Mouse (Mus musculus) layer of hippocampus, postnatal 36 days (tissue): ENCODE data around the gene P2ry14. TPM values are rescaled to one million over a fixed set of nuclear protein-coding genes. Genes with fewer than 3 reads are reported as not detected.
"Not testable (repeated sequence)": the region's sequence is repeated elsewhere in the genome, so short reads cannot be mapped to it uniquely, and the experiment has no call there.

Experiments
- DNase-seq, 2 experiments: peaks; one replicate each; pipeline ENCODE4 v3.0.0; 2022
- total RNA-seq, 2 experiments: library from RNA; stranded (reverse); gene quantifications; 2 replicates each; pipeline ENCODE4 v1.2.3; 2021

Gene P2ry14
- total RNA-seq, 2 experiments from 2014 or later: 2.1 to 2.6 TPM

DNA sequence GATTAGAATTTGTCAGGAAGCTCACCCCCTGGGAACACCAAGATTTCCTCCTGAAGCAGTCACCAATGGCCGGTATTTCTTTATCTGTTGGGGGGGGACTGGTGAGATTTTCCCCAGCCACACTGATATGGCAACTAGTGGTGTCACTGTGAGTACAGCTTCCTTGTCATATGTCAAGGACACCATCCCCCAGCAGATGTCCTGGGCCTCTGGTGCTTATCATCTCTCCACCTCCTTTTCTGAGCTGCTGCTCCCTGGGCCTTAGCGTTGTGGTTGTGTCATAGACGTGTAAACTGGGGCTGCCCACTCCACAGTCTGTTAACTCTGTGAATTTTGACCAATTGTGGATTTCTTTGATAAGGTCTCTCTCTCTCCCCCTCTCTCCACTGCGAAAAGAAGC, 49.0 kb downstream of the P2ry14 start:
- DNase-seq: no peak

DNA sequence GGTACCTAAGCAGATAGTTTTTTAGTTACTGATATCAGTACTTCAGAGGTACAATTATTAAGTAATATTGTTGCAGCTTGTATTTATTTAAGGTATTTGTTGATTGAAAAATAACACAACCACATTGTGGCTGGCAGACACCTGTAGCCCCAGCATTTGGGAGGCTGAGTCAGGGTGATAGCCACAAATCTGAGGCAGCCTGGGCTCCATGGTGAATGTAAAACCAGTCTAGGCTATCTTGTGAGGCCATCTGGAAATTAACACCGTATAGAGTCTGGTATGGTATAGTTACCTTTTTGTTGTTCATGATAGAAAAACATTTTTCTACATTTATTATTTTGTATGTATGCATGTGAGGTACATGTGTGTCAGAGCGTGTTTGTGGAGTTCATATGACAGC, 51.3 kb downstream of the P2ry14 start:
- DNase-seq: no peak

DNA sequence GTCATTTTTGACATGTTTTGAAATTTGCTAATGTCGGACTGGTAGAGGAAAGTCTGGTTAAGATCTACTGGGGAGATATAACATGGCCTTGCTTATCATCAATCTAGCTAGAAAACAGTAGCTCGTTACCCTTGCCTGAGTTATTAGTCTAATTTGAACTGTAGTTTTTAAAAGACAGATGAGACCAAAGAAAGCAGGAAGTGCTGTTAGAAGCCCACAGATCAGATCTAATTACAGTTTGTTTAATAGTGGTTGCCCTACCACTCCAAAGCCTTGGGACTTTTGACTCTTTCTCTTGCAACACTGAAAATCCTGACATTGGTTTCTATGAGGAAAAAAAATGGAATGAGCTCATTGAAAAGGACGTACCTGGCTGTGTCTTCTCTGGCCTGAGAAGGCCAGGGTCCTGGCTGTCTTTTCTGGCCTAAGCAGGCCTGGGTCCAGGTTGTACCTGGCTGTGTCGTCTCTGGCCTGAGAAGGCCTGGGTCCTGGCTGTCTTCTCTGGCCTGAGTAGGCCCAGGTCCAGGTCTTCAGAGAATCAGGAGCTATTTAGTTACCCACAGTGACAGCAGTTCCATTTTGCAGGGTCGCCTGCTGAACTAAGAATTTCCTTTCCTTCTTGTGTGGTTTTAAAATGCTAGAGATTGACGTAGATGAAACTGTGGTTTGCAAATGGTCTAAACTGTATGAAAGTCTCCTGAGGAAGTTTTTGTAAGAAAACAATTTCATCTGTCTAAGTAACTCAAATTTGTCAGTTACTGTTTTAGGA, 52.0 kb downstream of the P2ry14 start, which contains the start of gene Gpr171:
TSS of gene Gpr171 (minus strand) at position 604 of the 769 bp plus-strand sequence.
- DNase-seq: no peak

DNA sequence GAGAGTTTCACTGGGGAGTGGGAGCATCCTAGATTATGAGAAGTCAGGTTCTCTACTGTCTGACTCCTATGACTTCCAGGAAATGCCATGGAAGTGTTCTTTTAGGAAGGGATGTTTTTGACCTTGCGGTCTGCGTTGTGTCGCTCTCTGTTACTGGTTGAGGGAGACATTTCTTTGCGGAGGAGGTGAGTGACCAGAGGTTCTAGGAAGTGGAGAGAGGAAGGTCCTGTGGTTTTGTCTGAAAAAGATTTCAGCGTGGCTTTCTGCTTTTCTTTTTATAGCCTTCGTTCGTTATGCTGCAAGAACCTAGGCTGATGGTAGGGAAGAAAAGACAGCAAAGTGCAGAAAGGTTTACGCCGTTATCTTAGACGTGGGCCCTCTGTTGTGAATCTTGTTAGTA, 54.9 kb downstream of the P2ry14 start:
- DNase-seq: no peak

DNA sequence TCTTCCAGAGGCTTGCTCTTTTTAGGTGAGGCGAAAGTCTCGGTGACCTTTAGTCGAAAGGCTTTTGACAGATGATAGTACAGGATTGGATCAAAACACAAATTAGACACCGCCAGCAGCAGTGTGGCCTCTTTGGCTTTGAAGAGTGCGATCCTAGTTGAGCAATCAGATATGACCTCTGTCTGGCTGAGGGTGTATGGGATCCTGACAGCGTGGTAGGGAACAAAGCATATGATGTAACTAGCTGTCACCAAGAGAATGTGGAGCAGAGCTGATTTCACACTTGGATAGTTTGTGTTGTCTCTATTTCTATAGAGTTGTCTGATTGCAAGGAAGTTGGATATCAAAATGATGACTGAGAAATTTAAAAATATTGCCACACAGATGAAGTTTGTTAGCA, 56.0 kb downstream of the P2ry14 start:
- DNase-seq: no peak

DNA sequence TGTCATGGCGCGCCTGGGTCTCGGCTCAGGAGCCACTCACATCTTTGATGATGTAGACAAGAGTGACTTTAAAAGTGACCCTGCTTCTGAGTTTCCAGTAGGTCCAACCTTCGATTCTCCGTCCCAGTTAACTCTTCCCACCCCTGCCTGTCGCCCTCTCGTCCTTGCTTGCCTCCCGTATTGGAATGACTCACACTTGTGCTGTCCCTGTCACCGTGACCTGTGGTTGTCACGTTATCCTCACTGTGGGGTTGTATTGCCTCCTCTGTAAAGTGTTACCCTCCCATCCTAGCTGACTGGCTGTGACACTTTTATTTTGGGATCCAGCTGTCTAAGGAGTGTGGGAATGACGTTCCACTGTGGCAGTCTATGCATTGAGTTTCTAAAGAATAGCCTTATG, 60.7 kb downstream of the P2ry14 start:
- DNase-seq: no peak

DNA sequence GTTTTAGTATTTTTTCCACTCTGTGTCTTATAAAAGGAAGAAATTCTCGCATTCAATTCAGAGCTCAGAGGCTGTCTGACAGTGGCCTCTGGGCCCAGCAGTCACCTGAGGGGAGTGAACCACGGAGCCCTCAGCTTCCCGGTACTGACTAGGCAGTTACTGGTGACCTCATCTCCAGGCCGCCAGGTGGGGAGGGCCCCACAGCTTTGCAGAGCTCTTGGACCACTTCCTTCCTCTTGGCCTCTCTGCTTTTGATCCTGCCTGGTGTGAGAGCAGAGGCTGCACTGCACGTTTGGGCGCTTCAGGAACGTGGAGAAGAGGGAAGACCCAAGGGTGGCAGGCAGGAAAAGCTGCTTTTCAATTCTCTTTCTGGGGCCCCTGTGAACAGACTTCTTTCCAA, 72.5 kb downstream of the P2ry14 start:
- DNase-seq: no peak

DNA sequence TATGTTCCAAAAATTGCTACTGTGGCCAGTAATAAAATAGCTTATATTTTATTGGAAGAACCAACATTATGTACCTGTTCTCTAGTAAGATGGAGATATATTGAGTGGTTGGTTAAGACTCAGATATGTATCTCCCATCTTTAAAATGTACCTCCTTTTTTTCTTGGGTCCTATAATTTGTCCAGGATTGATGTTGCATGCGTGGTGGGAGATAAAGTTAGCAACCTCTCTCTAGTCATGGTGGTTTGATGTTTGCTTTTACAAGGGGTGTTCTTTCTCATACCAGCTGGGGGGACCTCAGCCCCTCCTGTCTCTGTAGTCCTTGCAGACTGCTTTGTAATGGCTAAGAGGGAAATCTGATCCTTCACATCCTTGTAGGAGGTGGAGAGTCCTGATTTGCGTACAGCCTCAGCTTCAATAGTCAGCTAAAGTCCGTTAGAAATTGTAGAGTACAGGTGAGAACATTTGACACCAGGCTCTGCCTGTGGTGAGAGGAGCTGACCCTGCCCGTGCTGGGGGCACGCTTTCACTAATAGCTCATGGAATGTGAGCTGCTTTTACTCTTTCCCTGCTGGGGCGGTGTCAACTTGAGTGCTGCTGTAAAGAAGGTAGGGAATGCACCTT, 73.0 kb downstream of the P2ry14 start:
- DNase-seq: no peak

DNA sequence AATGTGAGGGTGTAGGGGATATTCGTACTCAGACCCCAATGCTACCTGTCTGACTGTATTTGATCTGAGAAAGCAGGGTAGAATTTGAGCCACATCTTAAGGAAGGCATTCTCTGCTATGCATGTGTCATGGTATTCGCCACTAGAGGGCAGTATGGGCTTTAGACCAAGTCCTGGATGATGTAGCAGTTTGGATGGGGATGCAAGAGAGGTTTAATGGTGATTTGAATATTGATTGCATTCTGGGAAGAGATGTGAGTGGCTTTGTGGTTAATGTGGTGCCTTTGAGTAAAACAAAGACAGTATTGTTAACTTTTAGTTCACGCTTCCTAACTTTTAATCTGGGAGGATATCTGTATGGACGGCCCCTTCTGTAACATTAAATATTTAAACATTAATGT, 74.1 kb downstream of the P2ry14 start:
- DNase-seq: no peak

DNA sequence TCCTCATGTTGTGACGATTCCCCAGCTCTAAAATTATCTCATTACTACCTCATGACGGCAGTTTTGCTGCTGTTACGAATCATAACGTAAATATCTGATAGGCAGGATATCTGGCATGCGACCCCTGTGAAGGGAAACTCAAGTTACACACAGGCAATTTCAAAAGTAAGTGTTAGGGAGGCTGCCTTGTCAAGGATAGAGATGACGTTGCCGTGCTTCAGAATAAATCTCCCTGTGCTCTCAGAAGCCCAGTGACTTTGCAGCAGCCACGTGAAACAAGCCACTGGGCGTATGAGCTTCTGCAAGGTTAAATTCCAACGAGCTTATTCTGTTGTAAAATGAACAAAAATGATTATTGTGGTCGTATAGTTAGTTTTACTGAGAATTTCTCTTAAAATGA, 74.8 kb downstream of the P2ry14 start:
- no peak for DNase-seq

DNA sequence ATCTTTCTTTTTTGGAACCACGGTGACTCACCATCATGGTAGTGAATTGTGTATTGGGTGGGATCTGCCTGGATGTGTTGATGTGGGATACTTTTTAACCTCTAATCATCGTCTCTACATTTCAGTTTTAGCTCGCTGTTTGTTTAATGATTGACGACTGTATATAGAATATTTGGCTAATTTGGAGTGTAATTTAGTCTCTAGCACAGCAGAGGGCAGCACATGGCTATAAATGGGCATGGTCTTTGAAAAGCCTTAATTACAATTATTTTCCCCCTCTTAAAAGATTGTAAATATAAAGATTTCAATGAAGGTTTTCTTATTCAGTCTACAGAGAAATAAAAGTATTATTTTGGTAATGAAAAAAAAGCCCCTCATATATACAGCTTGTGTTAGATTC, 76.1 kb downstream of the P2ry14 start:
- no peak for DNase-seq

DNA sequence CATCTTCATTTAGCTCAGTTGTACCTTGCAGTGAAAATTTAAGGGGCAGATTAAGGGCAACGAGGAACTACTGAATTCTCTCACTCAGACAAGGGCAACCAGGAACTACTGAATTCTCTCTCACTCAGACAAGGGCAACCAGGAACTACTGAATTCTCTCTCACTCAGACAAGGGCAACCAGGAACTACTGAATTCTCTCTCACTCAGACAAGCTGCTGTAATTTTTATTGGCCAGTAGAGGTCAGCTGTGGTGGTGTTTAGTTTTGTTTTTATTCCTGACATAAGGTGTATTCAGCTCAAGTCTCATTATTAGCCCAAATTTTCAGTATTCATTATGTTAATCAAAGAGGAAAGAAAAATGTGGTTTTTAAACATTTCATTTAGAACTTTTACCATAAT, 84.3 kb downstream of the P2ry14 start:
- DNase-seq: not testable (repeated sequence)

DNA sequence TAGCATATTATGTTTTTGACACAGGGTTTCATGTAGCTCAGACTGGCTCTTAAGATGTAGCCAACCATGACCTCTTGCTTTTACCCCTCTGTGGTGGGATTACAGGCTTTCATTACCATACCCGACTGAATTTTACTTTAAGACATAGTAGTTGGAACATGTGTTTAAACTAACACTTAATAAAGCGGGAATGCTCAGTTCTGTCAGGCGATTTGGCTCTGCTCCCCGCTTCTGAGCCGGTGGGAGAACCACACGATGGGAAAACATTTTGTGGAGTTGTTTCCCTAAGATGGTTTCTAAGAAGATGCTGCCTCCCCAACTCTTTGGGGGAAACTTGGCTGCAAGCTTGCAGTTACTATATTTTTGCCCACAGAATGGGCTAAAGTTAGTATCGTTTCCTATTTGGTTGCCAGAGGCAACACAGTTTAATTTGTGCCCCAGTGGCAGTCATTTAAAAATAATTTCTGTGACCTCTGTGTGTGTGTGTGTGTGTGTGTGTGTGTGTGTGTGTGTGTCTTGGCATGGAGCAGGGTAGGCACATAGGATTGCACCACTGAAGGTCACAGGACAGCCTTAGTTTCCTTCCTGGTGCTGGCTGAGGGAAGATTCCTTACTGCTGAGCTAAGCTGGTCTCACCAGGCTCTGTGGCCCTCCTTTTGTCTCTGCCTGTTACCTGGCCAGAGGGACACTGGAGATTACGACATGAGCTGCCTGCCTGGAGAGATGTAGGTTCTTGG, 86.7 kb downstream of the P2ry14 start:
- no peak for DNase-seq

DNA sequence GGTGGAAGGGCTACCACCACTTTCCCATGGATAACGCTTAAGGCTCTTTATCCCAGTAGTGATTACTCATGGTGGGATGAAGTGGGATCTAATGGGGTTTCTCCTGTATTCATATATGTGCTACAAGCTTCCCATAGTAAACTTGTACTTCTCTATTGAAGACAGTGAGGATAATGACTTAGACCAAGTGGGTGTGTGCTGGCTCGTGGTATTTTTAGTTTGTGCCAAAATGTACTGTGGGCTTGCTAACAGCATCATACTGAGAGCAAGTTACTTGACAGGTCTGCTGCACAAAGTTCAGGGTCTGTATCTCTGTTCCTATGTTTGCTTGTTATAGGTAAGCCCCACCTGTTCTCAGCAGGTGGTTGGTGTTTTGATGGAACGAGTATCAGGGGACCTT, 87.5 kb downstream of the P2ry14 start:
- no peak for DNase-seq

Other genes starting within 250 kb of the P2ry14 start
- 10 to 100 TPM; 50.1 to 56.6 TPM for gene Med12l, start 147.8 kb downstream of the P2ry14 start, total RNA-seq
- gene Gpr171, start 51.8 kb downstream of the P2ry14 start, total RNA-seq: not detected
- gene Gpr87, start 41.5 kb upstream of the P2ry14 start, total RNA-seq: not detected
- gene P2ry13, start 57.3 kb upstream of the P2ry14 start, total RNA-seq: 1 to 10 TPM; 7.1 to 8.6 TPM
- 10 to 100 TPM; 43.1 to 46.3 TPM for gene P2ry12, start 109.3 kb upstream of the P2ry14 start, total RNA-seq
- gene Igsf10, start 190.8 kb upstream of the P2ry14 start, total RNA-seq: 1 to 10 TPM; 1.4 to 1.5 TPM